Mouse (Mus musculus) forebrain, embryonic 14.5 days (tissue): ENCODE data around the gene Lrmda. TPM values are rescaled to one million over a fixed set of nuclear protein-coding genes. Genes with fewer than 3 reads are reported as not detected.

Source experiments
- ATAC-seq: fragments of 200-750 bp; cut with Nextera tagmentation; 2 replicates; pipeline ENCODE4 v1.8.0; 2017; ENCODE audit warnings: mild to moderate bottlenecking, moderate library complexity
- DNase-seq: peaks from one replicate; pipeline ENCODE4 v3.0.0-alpha.2; 2015; ENCODE audit warnings: low spot score
- H3K27ac ChIP-seq: fragments of 300-500 bp; sonication (generic); 2 replicates; pipeline ENCODE4 v1.5.1; 2014; ENCODE audit warnings: low read depth, mild to moderate bottlenecking, control low read depth, low read length, moderate library complexity
- H3K27me3 ChIP-seq: fragments of 300-500 bp; sonication (generic); replicated peaks from 2 replicates; pipeline ENCODE4 v1.6.1; 2014; ENCODE audit warnings: low read length, control low read depth, mixed read lengths; ENCODE audit not compliant: control insufficient read depth, insufficient read depth
- H3K36me3 ChIP-seq: fragments of 300-500 bp; sonication (generic); 2 replicates; pipeline ENCODE4 v1.6.1; 2014; ENCODE audit warnings: low read length, control low read depth; ENCODE audit not compliant: control insufficient read depth, insufficient read depth
- H3K4me1 ChIP-seq: fragments of 300-500 bp; sonication (generic); 2 replicates; pipeline ENCODE4 v1.6.1; 2014; ENCODE audit warnings: antibody characterized with exemption, low read length, control low read depth; ENCODE audit not compliant: control insufficient read depth, insufficient read depth
- H3K4me2 ChIP-seq: fragments of 300-500 bp; sonication (generic); 2 replicates; pipeline ENCODE4 v1.6.1; 2014; ENCODE audit warnings: mild to moderate bottlenecking, control low read depth, low read length
- H3K4me3 ChIP-seq: fragments of 300-500 bp; sonication (generic); 2 replicates; pipeline ENCODE4 v1.5.1; 2014; ENCODE audit warnings: low read depth, low read length, control low read depth
- H3K9ac ChIP-seq: fragments of 300-500 bp; sonication (generic); 2 replicates; pipeline ENCODE4 v1.6.1; 2014; ENCODE audit warnings: mild to moderate bottlenecking, low read length, control low read depth, moderate library complexity
- H3K9me3 ChIP-seq: fragments of 300-500 bp; sonication (generic); replicated peaks from 2 replicates; pipeline ENCODE4 v1.6.1; 2016; ENCODE audit warnings: low read length, control low read depth, mixed read lengths; ENCODE audit not compliant: control insufficient read depth
- WGBS: fragments of 180-500 bp; shearing (Covaris S2); extraction: QIAGEN DNeasy Blood & Tissue Kit; methylation state at CpG from one replicate; pipeline ENCODE4 v1.1.7; 2014; 5-methylcytosine and 5-hydroxymethylcytosine counted together
- polyA plus RNA-seq: library from polyadenylated mRNA; unstranded; fragments of >200 nt; fragmentation: Nextera tagmentation; extraction: Ambion mirVana; gene quantifications from 2 replicates; pipeline ENCODE4 v1.2.1, GENCODE M21; 2014

Lrmda gene
- polyA plus RNA-seq, 1 experiment from 2014 or later, result not detected

DNA sequence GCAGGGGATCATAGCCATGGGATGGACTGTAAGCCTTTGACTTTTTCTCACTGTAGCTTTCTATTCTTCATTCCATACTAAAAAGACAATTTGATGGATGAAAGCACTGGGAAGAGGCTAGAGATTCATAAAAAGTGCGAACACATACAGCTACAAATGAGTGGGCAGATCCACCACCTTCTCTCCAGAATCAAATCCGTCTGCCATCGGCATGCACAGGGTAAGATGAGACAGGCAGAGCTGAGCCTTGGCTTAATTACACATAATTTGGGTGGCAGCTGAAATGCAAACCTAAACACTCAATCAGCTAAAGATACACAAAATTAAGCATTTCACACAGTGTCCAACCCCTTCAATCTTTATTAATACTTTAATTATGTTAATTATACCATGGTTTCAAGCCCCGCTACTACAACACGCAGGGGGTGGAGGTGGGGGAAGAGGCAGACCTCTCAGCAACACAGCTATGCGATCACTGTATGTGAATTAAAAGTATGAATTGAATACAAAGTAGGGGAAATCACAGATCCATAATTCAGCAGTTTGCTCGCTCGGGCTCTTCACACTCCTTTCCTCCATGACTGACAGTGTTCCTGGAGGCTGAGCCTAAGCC lies 709.2 kb downstream of the Lrmda start:
- peaks cover 10% of the 10 kb centered on the region; the same call in 1 of the 2 replicates for H3K27me3 ChIP-seq
- peak; percentile 39 for DNase-seq

DNA sequence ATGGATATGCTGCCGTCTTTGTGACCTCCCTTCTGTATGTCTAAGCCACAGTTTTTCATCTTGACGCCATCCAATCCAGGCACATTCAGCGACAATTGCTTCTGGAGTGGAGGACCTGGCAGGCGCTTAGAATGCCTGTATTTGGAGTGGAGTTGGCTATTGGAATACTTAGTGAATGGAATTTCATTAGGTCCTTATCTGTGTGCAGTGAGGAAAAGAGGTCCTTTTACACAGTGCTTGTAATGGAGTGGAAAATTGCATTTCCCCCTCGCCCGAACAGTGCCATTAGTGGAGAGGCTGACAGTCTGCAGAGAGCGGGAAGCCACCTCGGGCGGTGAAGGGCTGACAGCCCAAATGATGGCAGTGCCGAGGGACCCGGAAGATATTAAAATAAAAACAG lies 719.1 kb downstream of the Lrmda start:
- WGBS, result 11% methylated on average over 11 of the region's 11 CpGs
- no peak overlapping the region for H3K9ac ChIP-seq
- ATAC-seq (peak; percentile 89), DNase-seq (peak; percentile 75)
- peaks cover 5% of the 10 kb centered on the region for H3K4me1 ChIP-seq
- no peak overlapping the region for H3K4me2 ChIP-seq
- no peak overlapping the region for H3K4me3 ChIP-seq
- H3K36me3 ChIP-seq, result no peaks in the 10 kb centered on the region
- H3K27ac ChIP-seq, result no peak overlapping the region
- no peaks in the 10 kb centered on the region for H3K9me3 ChIP-seq
- H3K27me3 ChIP-seq, result peaks cover 56% of the 10 kb centered on the region

More for the DNA sequence above, 709.2 kb downstream of the Lrmda start:
- 68% methylated on average over 8 of the region's 8 CpGs for WGBS
- Histone ChIP-seq H3K9me3 (no peaks in the 10 kb centered on the region), H3K4me1 (no peaks in the 10 kb centered on the region), H3K36me3 (no peaks in the 10 kb centered on the region), H3K4me2 (no peak overlapping the region), H3K9ac (no peak overlapping the region), H3K4me3 (no peak overlapping the region), H3K27ac (no peak overlapping the region)
- peak; percentile 68; the same call in 1 of the 2 replicates for ATAC-seq

DNA sequence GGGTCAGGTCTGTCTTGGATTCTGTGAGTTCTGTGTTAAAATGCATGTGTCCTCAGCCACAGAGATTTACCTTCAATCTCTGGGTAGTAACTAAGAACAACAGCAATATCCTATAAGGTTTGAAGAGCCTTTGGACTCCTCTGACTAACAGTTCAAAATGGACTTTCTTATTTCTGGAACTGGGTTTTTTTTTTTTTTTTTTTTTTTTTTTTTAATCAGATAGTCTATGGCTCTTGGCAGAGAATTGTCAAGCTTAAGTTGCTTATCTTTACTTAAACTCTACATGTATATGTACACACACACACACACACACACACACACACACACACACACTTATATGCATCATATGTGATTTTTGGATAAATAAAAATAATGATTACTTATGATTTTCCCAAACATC lies 723.0 kb downstream of the Lrmda start:
- Histone ChIP-seq H3K9ac (no peak overlapping the region), H3K27ac (no peak overlapping the region), H3K27me3 (peaks cover 51% of the 10 kb centered on the region), H3K4me2 (no peak overlapping the region), H3K4me3 (no peak overlapping the region), H3K36me3 (no peaks in the 10 kb centered on the region), H3K9me3 (no peaks in the 10 kb centered on the region), H3K4me1 (peaks cover 21% of the 10 kb centered on the region)
- DNase-seq (no peak), ATAC-seq (no peak)

DNA sequence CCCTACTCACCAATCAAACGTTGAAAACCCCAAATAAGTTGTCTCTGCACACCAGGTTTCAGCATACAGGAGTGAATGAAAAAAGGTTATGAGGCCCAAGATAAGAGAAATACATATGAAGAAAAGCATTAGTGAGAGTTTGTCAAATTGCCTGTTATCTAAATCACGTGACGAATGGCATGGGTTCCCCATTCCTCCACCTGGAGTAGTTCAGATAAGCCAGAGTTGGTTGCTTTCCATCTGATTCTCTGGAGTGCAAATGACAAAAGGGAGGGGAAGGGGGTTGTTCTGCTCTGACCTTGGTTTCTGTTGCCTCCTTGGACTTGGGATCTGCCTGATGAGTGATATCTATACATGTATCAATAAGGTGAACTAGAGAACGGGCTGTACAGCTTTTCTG lies 723.8 kb downstream of the Lrmda start:
- Histone ChIP-seq H3K4me3 (no peak overlapping the region), H3K27ac (no peak overlapping the region), H3K4me1 (peaks cover 21% of the 10 kb centered on the region), H3K27me3 (peaks cover 54% of the 10 kb centered on the region), H3K9me3 (no peaks in the 10 kb centered on the region), H3K36me3 (no peaks in the 10 kb centered on the region), H3K9ac (no peak overlapping the region), H3K4me2 (no peak overlapping the region)
- DNase-seq (no peak), ATAC-seq (no peak)
- WGBS, result 90% methylated on average over 4 of the region's 4 CpGs

DNA sequence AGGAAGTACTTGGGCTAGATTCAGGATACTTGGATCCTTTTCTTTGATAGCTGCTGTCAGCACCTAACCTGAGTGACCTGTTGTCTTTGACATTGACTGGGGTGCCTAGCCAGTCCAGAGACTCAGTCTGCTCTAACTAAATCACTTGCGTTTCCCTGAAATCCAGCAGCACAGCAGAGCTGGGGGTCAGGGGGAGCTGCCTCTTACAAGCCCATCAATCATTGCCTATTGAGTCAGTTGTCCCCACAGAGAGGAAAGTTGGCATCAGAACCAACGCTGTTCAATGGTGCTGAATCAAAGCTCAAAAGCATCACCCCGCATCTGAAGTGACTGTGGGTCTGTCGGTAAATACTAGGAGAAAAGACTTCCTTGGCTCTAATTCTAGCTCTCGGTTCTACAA lies 725.2 kb downstream of the Lrmda start:
- ATAC-seq (peak; percentile 51; the same call in 1 of the 2 replicates), DNase-seq (peak; percentile 74)
- H3K36me3 ChIP-seq, result no peaks in the 10 kb centered on the region
- H3K4me2 ChIP-seq, result no peak overlapping the region
- peaks cover 16% of the 10 kb centered on the region for H3K4me1 ChIP-seq
- H3K9ac ChIP-seq, result no peak overlapping the region
- H3K27me3 ChIP-seq, result peaks cover 53% of the 10 kb centered on the region
- 5% methylated on average over 5 of the region's 5 CpGs for WGBS
- H3K9me3 ChIP-seq, result no peaks in the 10 kb centered on the region
- no peak overlapping the region for H3K27ac ChIP-seq
- no peak overlapping the region for H3K4me3 ChIP-seq

DNA sequence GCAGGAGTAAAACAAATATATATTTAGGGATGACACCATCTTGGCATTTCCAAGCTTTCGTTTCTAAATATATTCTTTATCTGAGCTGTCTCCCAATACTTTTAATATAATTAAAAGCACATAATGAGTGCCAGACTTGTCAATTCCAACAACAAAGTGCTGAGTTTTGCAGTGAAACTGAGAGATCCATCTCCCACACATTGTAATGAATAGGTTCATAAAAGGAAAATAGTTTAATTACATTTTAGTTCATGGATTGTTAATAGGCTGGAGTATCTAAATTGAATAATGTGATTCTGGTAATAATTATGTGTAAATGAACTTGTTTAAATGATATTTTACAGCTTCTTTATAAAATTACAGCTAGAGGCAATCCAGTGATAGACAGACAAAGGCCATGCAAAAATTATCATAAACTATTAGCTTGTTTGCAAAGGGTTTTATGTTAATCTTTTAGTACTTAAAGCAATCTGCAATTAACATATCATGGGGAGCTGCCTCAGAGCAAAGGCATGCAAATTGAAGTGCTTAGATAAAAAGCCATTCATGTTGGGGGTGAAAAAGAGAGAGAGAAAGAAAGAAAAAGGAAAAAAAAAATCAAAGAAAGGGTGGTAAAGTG lies 725.9 kb downstream of the Lrmda start:
- no peak overlapping the region for H3K27ac ChIP-seq

DNA sequence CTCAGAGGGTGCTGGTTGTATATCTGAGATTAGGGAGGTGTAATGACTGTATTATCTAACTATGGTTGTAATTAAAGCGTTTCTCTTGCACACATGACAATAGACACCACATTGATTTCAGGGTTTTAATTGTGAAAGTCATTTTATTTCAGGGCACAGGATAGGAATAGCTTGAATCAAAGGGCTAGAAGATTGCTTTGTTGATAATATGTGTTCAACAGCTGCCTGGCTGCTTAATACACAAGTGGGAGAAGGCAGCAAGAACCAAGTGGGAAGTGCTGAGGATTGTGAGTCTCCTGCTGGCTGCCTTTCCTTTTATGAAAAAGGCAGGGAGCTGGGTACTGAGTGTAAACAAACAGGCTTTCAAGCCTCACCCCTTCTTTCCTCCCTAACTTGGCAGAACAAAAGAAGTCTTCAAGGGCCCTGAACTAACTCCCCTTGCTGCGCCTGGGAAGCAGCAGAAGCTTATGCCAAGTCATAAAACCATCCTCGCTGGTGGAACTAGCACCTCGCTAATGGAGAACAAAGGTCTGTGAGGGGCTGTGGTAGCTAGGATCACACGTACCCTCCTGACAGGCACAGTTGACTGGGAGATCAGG lies 726.5 kb downstream of the Lrmda start:
- Histone ChIP-seq H3K4me3 (no peak overlapping the region), H3K9ac (no peak overlapping the region), H3K36me3 (no peaks in the 10 kb centered on the region), H3K27ac (peak overlapping the region; percentile 49; the same call in 1 of the 2 replicates), H3K27me3 (peaks cover 45% of the 10 kb centered on the region), H3K9me3 (no peaks in the 10 kb centered on the region), H3K4me2 (peak overlapping the region; percentile 3; the same call in 1 of the 2 replicates), H3K4me1 (peaks cover 16% of the 10 kb centered on the region)
- ATAC-seq (peak; percentile 82), DNase-seq (peak; percentile 82)
- 1% methylated on average over 5 of the region's 5 CpGs for WGBS

More for the DNA sequence above, 725.9 kb downstream of the Lrmda start:
- Histone ChIP-seq H3K4me2 (no peak overlapping the region), H3K9ac (no peak overlapping the region), H3K4me1 (peaks cover 16% of the 10 kb centered on the region), H3K36me3 (no peaks in the 10 kb centered on the region), H3K4me3 (no peak overlapping the region), H3K9me3 (no peaks in the 10 kb centered on the region), H3K27me3 (peaks cover 46% of the 10 kb centered on the region)
- DNase-seq (peak; percentile 87), ATAC-seq (peak; percentile 83)
- 4% methylated on average over 1 of the region's 1 CpGs for WGBS

DNA sequence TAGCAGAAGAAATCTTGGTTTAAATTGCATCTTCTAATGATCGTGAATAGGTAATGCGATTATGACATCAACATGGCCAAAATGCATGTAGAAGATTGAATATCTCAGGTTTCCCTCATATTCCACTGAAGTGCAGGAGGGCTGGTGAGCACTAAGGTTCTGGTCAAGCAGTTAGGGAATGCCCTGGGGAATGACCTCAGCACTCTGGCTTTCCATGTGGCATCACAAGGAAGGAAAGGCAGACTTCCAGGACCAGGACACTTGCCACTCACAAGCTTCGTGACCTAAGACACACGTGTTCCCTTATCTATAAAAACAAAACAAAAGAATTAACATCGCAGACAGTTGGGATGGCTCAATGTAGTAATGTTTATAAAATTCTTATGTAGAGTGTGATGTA lies 728.3 kb downstream of the Lrmda start:
- DNase-seq (no peak), ATAC-seq (no peak)
- Histone ChIP-seq H3K9ac (no peak overlapping the region), H3K4me1 (peaks cover 16% of the 10 kb centered on the region), H3K4me2 (no peak overlapping the region), H3K27me3 (peaks cover 38% of the 10 kb centered on the region), H3K9me3 (no peaks in the 10 kb centered on the region), H3K36me3 (no peaks in the 10 kb centered on the region), H3K27ac (no peak overlapping the region), H3K4me3 (no peak overlapping the region)
- 93% methylated on average over 5 of the region's 5 CpGs for WGBS

DNA sequence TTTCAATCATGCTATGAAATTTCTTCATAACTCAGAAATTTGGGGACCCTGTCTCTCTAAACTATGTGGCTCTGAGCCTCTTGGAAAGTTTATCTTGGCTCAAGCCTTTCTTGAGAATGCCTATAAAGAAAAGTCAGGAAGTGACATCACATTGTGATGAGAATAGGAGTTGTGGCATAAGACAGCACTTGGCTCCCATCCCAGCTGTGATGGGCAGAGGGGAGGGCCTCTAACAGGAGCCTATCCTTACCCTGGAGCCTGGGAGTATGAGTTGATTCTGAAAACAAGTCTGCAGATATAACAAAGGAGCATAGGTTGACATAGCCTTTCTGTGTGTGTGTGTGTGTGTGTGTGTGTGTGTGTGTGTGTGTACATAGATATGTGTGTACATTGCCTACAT lies 730.9 kb downstream of the Lrmda start:
- H3K9me3 ChIP-seq, result no peaks in the 10 kb centered on the region
- peaks cover 24% of the 10 kb centered on the region for H3K27me3 ChIP-seq
- DNase-seq, result no peak

More for the DNA sequence above, 730.9 kb downstream of the Lrmda start:
- H3K4me2 ChIP-seq, result no peak overlapping the region
- no peak overlapping the region for H3K4me3 ChIP-seq
- ATAC-seq, result no peak
- peaks cover 8% of the 10 kb centered on the region for H3K4me1 ChIP-seq
- no peak overlapping the region for H3K9ac ChIP-seq
- no peak overlapping the region for H3K27ac ChIP-seq
- no peaks in the 10 kb centered on the region for H3K36me3 ChIP-seq
